Mouse (Mus musculus): ENCODE results near the gene Tshz3. TPM values are rescaled to one million over a fixed set of nuclear protein-coding genes. Genes with fewer than 3 reads are reported as not detected.
A peak's percentile ranks its signal among the peaks of the same experiment; 100 is the strongest.

Tshz3 gene
- polyA plus RNA-seq, 1 experiment: 8.5 TPM

- Histone ChIP-seq H3K79me3 (ENCODE audit: low read depth) (peaks cover 23% of the 10 kb centered on the region), H3K4me3 (ENCODE audit: insufficient read depth, poor library complexity, severe bottlenecking) (no peak overlapping the region), H3ac (ENCODE audit: control insufficient read depth, insufficient read length, low read depth) (peak overlapping the region; percentile 3), H3K79me2 (ENCODE audit: control insufficient read depth, insufficient read depth) (peaks cover 73% of the 10 kb centered on the region), H3K36me3 (ENCODE audit: control insufficient read depth, insufficient read depth) (no peaks in the 10 kb centered on the region), H3K27me3 (ENCODE audit: control insufficient read depth, insufficient read depth, insufficient read length) (no peaks in the 10 kb centered on the region)
- TF ChIP-seq MAX (IDR thresholded peaks at IDR 0.05) (no peak), FOSL1 (IDR thresholded peaks at IDR 0.05; ENCODE audit: insufficient read depth, low read length, poor library complexity, severe bottlenecking) (no peak), CEBPB (IDR thresholded peaks at IDR 0.05; ENCODE audit: low read depth) (no peak), CTCF (IDR thresholded peaks at IDR 0.05; ENCODE audit: control insufficient read depth, insufficient read depth, insufficient read length) (no peak), USF1 (IDR thresholded peaks at IDR 0.05; ENCODE audit: low read depth) (no peak), MYOD1 (IDR thresholded peaks at IDR 0.05; ENCODE audit: control insufficient read depth, insufficient read length, low read depth) (no peak), MYOG (IDR thresholded peaks at IDR 0.05; ENCODE audit: control insufficient read depth, extremely low read depth, insufficient read length) (no peak)
Measured at GRCm38 (mm10) chr7:36707681-36708350, 9.9 kb downstream of the Tshz3 start.

DNA sequence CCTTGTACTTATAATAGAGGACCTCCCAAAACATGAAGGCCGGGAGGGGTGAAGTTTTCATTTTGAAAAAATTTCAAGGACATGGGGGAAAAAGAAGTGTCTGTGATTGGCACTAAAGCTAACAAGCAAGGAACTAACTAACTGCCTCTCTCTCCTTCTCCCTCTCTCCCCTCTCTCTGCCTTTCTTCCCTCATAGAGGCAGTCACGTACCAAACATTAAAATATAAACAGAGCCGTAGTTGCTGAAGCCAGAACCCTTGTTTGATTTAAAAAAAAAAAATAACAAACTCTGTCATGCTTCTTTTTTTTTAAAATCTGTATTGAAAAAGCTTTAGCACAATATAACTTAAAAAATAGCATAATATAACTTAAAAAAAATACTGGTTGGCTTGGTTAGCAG lies 10.9 kb downstream of the Tshz3 start:
- no peaks in the 10 kb centered on the region for H3K36me3 ChIP-seq (ENCODE audit: control insufficient read depth, insufficient read depth)
- H3K4me3 ChIP-seq (ENCODE audit: insufficient read depth, poor library complexity, severe bottlenecking): no peak overlapping the region
- H3K79me2 ChIP-seq (ENCODE audit: control insufficient read depth, insufficient read depth): peaks cover 77% of the 10 kb centered on the region
- H3ac ChIP-seq (ENCODE audit: control insufficient read depth, insufficient read length, low read depth): no peak overlapping the region
- H3K79me3 ChIP-seq (ENCODE audit: low read depth): peaks cover 23% of the 10 kb centered on the region
- TF ChIP-seq USF1 (IDR thresholded peaks at IDR 0.05; ENCODE audit: low read depth): no peak
- no peak for TF ChIP-seq MAX (IDR thresholded peaks at IDR 0.05)
- no peak for TF ChIP-seq CTCF (IDR thresholded peaks at IDR 0.05; ENCODE audit: control insufficient read depth, insufficient read depth, insufficient read length)
- no peak for TF ChIP-seq CEBPB (IDR thresholded peaks at IDR 0.05; ENCODE audit: low read depth)
- TF ChIP-seq MYOD1 (IDR thresholded peaks at IDR 0.05; ENCODE audit: control insufficient read depth, insufficient read length, low read depth): no peak
- TF ChIP-seq FOSL1 (IDR thresholded peaks at IDR 0.05; ENCODE audit: insufficient read depth, low read length, poor library complexity, severe bottlenecking): no peak
- TF ChIP-seq MYOG (IDR thresholded peaks at IDR 0.05; ENCODE audit: control insufficient read depth, extremely low read depth, insufficient read length): no peak
- no peaks in the 10 kb centered on the region for H3K27me3 ChIP-seq (ENCODE audit: control insufficient read depth, insufficient read depth, insufficient read length)

GRCm38 (mm10) chr7:36709239-36709638 lies 11.3 kb downstream of the Tshz3 start:
- TF ChIP-seq MYOD1 (IDR thresholded peaks at IDR 0.05; ENCODE audit: control insufficient read depth, insufficient read length, low read depth) (peak; percentile 69), CEBPB (IDR thresholded peaks at IDR 0.05; ENCODE audit: low read depth) (no peak), MYOG (IDR thresholded peaks at IDR 0.05; ENCODE audit: control insufficient read depth, extremely low read depth, insufficient read length) (no peak), MAX (IDR thresholded peaks at IDR 0.05) (no peak), FOSL1 (IDR thresholded peaks at IDR 0.05; ENCODE audit: insufficient read depth, low read length, poor library complexity, severe bottlenecking) (no peak), CTCF (IDR thresholded peaks at IDR 0.05; ENCODE audit: control insufficient read depth, insufficient read depth, insufficient read length) (peak; percentile 56), USF1 (IDR thresholded peaks at IDR 0.05; ENCODE audit: low read depth) (no peak)
- H3K79me3 ChIP-seq (ENCODE audit: low read depth): peaks cover 22% of the 10 kb centered on the region
- no peaks in the 10 kb centered on the region for H3K36me3 ChIP-seq (ENCODE audit: control insufficient read depth, insufficient read depth)
- H3K79me2 ChIP-seq (ENCODE audit: control insufficient read depth, insufficient read depth): peaks cover 77% of the 10 kb centered on the region
- H3K27me3 ChIP-seq (ENCODE audit: control insufficient read depth, insufficient read depth, insufficient read length): no peaks in the 10 kb centered on the region
- H3ac ChIP-seq (ENCODE audit: control insufficient read depth, insufficient read length, low read depth): no peak overlapping the region
- no peak overlapping the region for H3K4me3 ChIP-seq (ENCODE audit: insufficient read depth, poor library complexity, severe bottlenecking)

DNA sequence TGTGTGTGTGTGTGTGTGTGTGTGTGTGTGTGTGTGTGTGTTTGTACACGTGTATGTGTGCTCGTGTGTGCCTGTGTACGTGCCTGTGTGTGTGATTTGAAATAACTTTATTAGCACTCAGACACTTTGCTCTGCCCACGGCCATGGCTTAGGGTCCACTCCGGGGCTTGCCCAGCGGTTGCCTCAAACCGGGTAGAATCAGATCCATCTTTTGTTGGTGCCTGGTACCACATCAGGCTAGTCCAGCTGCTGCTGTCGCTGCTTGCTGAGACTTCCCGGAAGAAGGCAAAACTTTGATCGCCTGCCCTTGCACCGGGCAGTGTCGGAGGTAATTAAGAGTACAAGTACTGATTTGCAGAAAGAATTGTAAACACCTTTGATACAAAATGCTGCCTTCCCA lies 12.1 kb downstream of the Tshz3 start:
- Histone ChIP-seq H3K4me3 (ENCODE audit: insufficient read depth, poor library complexity, severe bottlenecking) (no peak overlapping the region), H3K36me3 (ENCODE audit: control insufficient read depth, insufficient read depth) (no peaks in the 10 kb centered on the region), H3K79me3 (ENCODE audit: low read depth) (peaks cover 25% of the 10 kb centered on the region), H3K27me3 (ENCODE audit: control insufficient read depth, insufficient read depth, insufficient read length) (no peaks in the 10 kb centered on the region), H3K79me2 (ENCODE audit: control insufficient read depth, insufficient read depth) (peaks cover 77% of the 10 kb centered on the region), H3ac (ENCODE audit: control insufficient read depth, insufficient read length, low read depth) (no peak overlapping the region)
- no peak for TF ChIP-seq USF1 (IDR thresholded peaks at IDR 0.05; ENCODE audit: low read depth)
- no peak for TF ChIP-seq MAX (IDR thresholded peaks at IDR 0.05)
- TF ChIP-seq MYOG (IDR thresholded peaks at IDR 0.05; ENCODE audit: control insufficient read depth, extremely low read depth, insufficient read length): no peak
- no peak for TF ChIP-seq CEBPB (IDR thresholded peaks at IDR 0.05; ENCODE audit: low read depth)
- TF ChIP-seq CTCF (IDR thresholded peaks at IDR 0.05; ENCODE audit: control insufficient read depth, insufficient read depth, insufficient read length): no peak
- TF ChIP-seq FOSL1 (IDR thresholded peaks at IDR 0.05; ENCODE audit: insufficient read depth, low read length, poor library complexity, severe bottlenecking): no peak
- no peak for TF ChIP-seq MYOD1 (IDR thresholded peaks at IDR 0.05; ENCODE audit: control insufficient read depth, insufficient read length, low read depth)

- peaks cover 27% of the 10 kb centered on the region for H3K79me3 ChIP-seq (ENCODE audit: low read depth)
- peaks cover 77% of the 10 kb centered on the region for H3K79me2 ChIP-seq (ENCODE audit: control insufficient read depth, insufficient read depth)
- H3K27me3 ChIP-seq (ENCODE audit: control insufficient read depth, insufficient read depth, insufficient read length): no peaks in the 10 kb centered on the region
- no peak overlapping the region for H3K4me3 ChIP-seq (ENCODE audit: insufficient read depth, poor library complexity, severe bottlenecking)
- H3ac ChIP-seq (ENCODE audit: control insufficient read depth, insufficient read length, low read depth): no peak overlapping the region
- TF ChIP-seq MYOG (IDR thresholded peaks at IDR 0.05; ENCODE audit: control insufficient read depth, extremely low read depth, insufficient read length) (no peak), MYOD1 (IDR thresholded peaks at IDR 0.05; ENCODE audit: control insufficient read depth, insufficient read length, low read depth) (no peak), CTCF (IDR thresholded peaks at IDR 0.05; ENCODE audit: control insufficient read depth, insufficient read depth, insufficient read length) (no peak), USF1 (IDR thresholded peaks at IDR 0.05; ENCODE audit: low read depth) (no peak), FOSL1 (IDR thresholded peaks at IDR 0.05; ENCODE audit: insufficient read depth, low read length, poor library complexity, severe bottlenecking) (no peak), MAX (IDR thresholded peaks at IDR 0.05) (no peak)
- H3K36me3 ChIP-seq (ENCODE audit: control insufficient read depth, insufficient read depth): no peaks in the 10 kb centered on the region
Measured at GRCm38 (mm10) chr7:36710387-36710786, 12.5 kb downstream of the Tshz3 start.

Data from C2C12 (cell line).